Mouse (Mus musculus): Measurements from ENCODE around the gene Zfp605. TPM values are rescaled to one million over a fixed set of nuclear protein-coding genes. Genes with fewer than 3 reads are reported as not detected.

The Zfp605 gene
- polyA plus RNA-seq, 1 experiment from 2014 or later: 3.0 TPM

DNA sequence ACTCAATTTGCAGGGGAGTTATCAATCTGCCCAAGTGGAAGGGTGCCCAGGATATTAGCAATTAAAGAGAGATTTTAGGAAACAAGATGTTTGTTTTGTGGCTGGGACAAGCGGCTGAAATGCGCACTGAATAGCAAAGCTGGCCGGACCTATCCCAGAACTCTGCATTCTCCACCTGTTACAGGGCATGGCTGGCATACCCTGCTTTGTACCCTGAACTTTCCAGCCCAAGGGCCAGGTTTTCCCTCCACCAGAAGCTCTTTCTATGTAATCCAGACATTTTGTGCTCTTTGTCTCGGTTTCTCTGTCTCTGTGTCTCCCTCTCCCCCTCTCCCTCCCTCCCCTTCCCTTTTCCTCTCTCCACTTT is 15.1 kb upstream of the Zfp605 start:
- Histone ChIP-seq H3K9ac (replicated peaks; ENCODE audit: low read depth) (peak overlapping the region; percentile 43; the same call in 1 of the 2 replicates), H3K4me1 (ENCODE audit: insufficient read depth, low read depth, low read length) (no peaks in the 10 kb centered on the region), H3K27ac (ENCODE audit: low read length) (peak overlapping the region; percentile 74), H3K4me2 (replicated peaks; ENCODE audit: low read depth, low read length) (peak overlapping the region; percentile 72), H3K27me3 (replicated peaks; ENCODE audit: insufficient read depth, low read length) (no peaks in the 10 kb centered on the region), H3K4me3 (ENCODE audit: low read depth, low read length) (peak overlapping the region; percentile 50), H3K36me3 (ENCODE audit: insufficient read depth, low read length) (no peaks in the 10 kb centered on the region), H3K9me3 (ENCODE audit: low read length) (no peaks in the 10 kb centered on the region)
- TF ChIP-seq CTCF (IDR thresholded peaks at IDR 0.05): no peak
- no peak for TF ChIP-seq EP300 (IDR thresholded peaks at IDR 0.05)
- ATAC-seq: peak; percentile 26; the same call in 1 of the 2 replicates
- WGBS: 11% methylated on average over 4 of the region's 4 CpGs
- DNase-seq (ENCODE audit: low spot score): no peak

GRCm38 (mm10) chr5:110098991-110099477 is 10.9 kb upstream of the Zfp605 start:
- no peak overlapping the region for H3K4me3 ChIP-seq (ENCODE audit: low read depth, low read length)
- no peak overlapping the region for H3K9ac ChIP-seq (replicated peaks; ENCODE audit: low read depth)
- DNase-seq (ENCODE audit: low spot score): peak; percentile 71
- H3K36me3 ChIP-seq (ENCODE audit: insufficient read depth, low read length): peaks cover 9% of the 10 kb centered on the region
- H3K4me2 ChIP-seq (replicated peaks; ENCODE audit: low read depth, low read length): no peak overlapping the region
- H3K27me3 ChIP-seq (replicated peaks; ENCODE audit: insufficient read depth, low read length): no peaks in the 10 kb centered on the region
- TF ChIP-seq EP300 (IDR thresholded peaks at IDR 0.05) (no peak), CTCF (IDR thresholded peaks at IDR 0.05) (peak; percentile 14; the same call in 1 of the 2 replicates)
- 41% methylated on average over 1 of the region's 1 CpGs for WGBS
- H3K4me1 ChIP-seq (ENCODE audit: insufficient read depth, low read depth, low read length): peaks cover 14% of the 10 kb centered on the region
- no peaks in the 10 kb centered on the region for H3K9me3 ChIP-seq (ENCODE audit: low read length)
- ATAC-seq: peak; percentile 34
- peak overlapping the region; percentile 20; the same call in 1 of the 2 replicates for H3K27ac ChIP-seq (ENCODE audit: low read length)

DNA sequence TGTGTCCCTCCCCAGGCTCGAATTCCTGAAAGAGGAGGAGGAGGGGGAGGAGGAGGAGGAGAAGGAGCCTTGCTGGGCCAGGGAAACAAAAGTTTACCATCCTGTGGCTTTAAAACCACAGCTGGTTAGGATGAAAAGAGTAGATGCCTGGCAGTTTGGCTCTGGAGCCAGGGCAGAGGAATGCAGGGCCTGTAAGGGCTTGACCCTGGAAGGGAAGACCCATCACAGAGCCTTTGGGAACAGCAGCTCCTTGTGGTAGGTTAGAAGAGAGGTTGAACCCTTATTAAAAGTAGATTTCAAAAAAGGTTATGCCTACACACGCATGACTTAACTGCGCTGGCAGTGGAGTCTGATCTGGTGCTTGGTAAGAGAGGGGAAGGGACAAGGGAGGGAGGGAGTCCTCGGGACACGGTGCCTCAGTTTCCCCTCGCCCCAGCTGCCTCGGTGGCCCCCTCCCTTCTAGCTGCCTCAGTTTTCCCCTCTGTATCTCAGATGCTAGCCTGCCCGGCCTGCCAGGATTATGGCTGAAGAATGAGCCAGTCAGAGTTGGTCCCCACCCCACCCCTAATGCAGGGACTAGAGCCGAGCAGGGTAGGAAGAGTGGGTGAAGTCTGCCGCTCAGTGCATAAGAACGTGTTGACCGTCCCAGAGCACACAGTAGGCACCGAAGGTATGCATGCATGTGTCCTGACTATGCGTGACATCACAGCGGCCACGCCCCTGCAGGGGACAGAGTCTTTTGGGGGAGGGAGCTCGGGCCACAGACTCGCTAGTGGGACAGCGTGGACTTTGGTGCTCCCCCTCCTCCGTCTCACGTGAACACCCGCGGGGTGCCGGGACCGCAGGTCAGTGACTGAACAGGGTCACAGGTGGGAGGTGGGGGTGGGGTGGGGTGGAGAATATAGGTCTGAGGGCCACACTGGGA is 10.0 kb upstream of the Zfp605 start, which contains the start of gene Plcxd1:
TSS of gene Plcxd1 (plus strand) at position 314 of the 925 bp plus-strand sequence.
- Histone ChIP-seq H3K4me2 (replicated peaks; ENCODE audit: low read depth, low read length) (peak within 1 kb of the TSS; percentile 57), H3K27me3 (replicated peaks; ENCODE audit: insufficient read depth, low read length) (no peaks in the 10 kb centered on the region), H3K27ac (ENCODE audit: low read length) (peak within 1 kb of the TSS; percentile 20; the same call in 1 of the 2 replicates), H3K36me3 (ENCODE audit: insufficient read depth, low read length) (peaks cover 18% of the 10 kb centered on the region), H3K4me3 (ENCODE audit: low read depth, low read length) (peak within 1 kb of the TSS; percentile 28), H3K4me1 (ENCODE audit: insufficient read depth, low read depth, low read length) (peaks cover 14% of the 10 kb centered on the region), H3K9me3 (ENCODE audit: low read length) (no peaks in the 10 kb centered on the region), H3K9ac (replicated peaks; ENCODE audit: low read depth) (no peak within 1 kb of the TSS)
- DNase-seq (ENCODE audit: low spot score): no peak
- ATAC-seq: 0 out of 2 replicates have a peak, but pooled peaks have one; percentile 9
- 6% methylated on average over 24 of the region's 25 CpGs for WGBS
- TF ChIP-seq CTCF (IDR thresholded peaks at IDR 0.05) (peak; percentile 22; the same call in 1 of the 2 replicates), EP300 (IDR thresholded peaks at IDR 0.05) (no peak)

DNA sequence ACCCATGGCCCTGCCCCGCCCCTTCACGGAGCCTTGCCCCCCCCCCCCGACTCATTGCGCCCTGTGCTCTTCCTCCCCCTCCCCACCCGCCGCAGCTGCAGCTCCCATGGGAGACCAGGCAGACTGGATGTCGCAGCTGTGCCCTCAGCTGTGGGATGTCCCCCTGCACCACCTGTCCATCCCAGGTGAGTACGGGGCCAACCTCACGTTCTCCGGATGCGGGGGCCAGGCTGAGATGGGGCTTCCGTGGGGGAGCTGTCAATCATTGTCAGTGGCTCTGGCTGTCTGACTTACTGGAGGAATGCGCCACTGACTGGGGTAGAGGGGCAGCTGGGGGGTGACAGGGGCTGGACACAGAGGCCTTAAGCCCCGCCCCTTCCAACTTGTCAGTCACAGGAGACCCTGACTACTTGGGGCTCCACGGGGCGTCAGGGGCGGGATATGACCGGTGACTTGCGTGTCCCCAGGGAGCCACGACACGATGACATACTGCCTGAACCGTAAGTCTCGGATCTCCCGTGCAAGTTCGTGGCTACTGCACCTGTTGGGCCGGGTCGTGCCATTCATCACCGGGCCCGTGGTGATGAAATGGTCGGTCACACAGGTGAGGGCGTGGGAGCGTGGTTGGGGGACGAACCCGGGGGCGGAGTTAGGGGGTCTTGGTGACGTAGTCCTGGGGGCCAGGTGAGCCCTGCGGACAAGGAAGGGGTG is 8.8 kb upstream of the Zfp605 start:
- Histone ChIP-seq H3K4me1 (ENCODE audit: insufficient read depth, low read depth, low read length) (peaks cover 14% of the 10 kb centered on the region), H3K4me3 (ENCODE audit: low read depth, low read length) (peak overlapping the region; percentile 28), H3K9ac (replicated peaks; ENCODE audit: low read depth) (no peak overlapping the region), H3K27me3 (replicated peaks; ENCODE audit: insufficient read depth, low read length) (no peaks in the 10 kb centered on the region), H3K36me3 (ENCODE audit: insufficient read depth, low read length) (peaks cover 20% of the 10 kb centered on the region), H3K27ac (ENCODE audit: low read length) (no peak overlapping the region), H3K4me2 (replicated peaks; ENCODE audit: low read depth, low read length) (peak overlapping the region; percentile 57), H3K9me3 (ENCODE audit: low read length) (no peaks in the 10 kb centered on the region)
- 2% methylated on average over 30 of the region's 37 CpGs for WGBS
- peak; percentile 37 for DNase-seq (ENCODE audit: low spot score)
- TF ChIP-seq CTCF (IDR thresholded peaks at IDR 0.05): no peak
- no peak for TF ChIP-seq EP300 (IDR thresholded peaks at IDR 0.05)
- ATAC-seq: peak; percentile 11

DNA sequence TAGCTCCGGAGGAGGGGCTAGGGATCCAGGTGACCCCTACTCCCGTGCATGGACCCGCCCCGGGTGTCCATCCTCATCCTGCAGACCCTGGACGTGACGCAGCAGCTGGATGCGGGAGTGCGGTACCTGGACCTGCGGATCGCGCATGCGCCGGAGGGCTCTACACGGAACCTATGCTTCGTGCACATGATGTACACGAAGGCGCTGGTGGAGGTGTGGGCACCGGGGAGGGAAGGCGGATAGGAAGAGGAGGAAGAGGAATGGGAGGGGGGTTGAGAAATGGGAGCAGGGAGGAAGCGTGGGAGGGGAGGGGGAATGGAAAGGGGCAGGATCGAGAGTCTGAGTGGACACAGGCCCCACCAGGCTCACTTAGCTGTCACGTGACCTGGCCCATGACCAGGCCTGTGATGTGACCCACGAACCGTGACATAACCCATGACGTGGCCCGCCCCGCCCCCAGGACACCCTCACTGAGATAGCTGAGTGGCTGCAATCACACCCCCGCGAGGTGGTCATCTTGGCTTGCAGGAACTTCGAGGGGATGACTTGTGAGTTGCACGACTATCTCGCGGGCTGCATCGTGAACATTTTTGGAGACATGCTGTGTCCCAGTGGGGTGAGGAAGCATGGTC is 8.1 kb upstream of the Zfp605 start:
- DNase-seq (ENCODE audit: low spot score) (no peak), ATAC-seq (0 out of 2 replicates have a peak, but pooled peaks have one; percentile 12)
- H3K27ac ChIP-seq (ENCODE audit: low read length): no peak overlapping the region
- WGBS: 11% methylated on average over 34 of the region's 34 CpGs
- H3K9me3 ChIP-seq (ENCODE audit: low read length): no peaks in the 10 kb centered on the region
- H3K36me3 ChIP-seq (ENCODE audit: insufficient read depth, low read length): peaks cover 20% of the 10 kb centered on the region
- H3K4me2 ChIP-seq (replicated peaks; ENCODE audit: low read depth, low read length): peak overlapping the region; percentile 57
- no peaks in the 10 kb centered on the region for H3K27me3 ChIP-seq (replicated peaks; ENCODE audit: insufficient read depth, low read length)
- peak overlapping the region; percentile 28 for H3K4me3 ChIP-seq (ENCODE audit: low read depth, low read length)
- H3K4me1 ChIP-seq (ENCODE audit: insufficient read depth, low read depth, low read length): peaks cover 14% of the 10 kb centered on the region
- no peak overlapping the region for H3K9ac ChIP-seq (replicated peaks; ENCODE audit: low read depth)
- TF ChIP-seq CTCF (IDR thresholded peaks at IDR 0.05) (no peak), EP300 (IDR thresholded peaks at IDR 0.05) (no peak)

Measured in lung, postnatal 0 days (tissue).